Mouse (Mus musculus) T-helper 2 cell (primary cell): Measurements from ENCODE around the gene Helz2.

Source experiments
- in situ Hi-C: fragments of 300-600 bp; cut with MboI, MseI; formaldehyde crosslinking; loops from one replicate; pipeline ENCODE4 v1.15.1; 2025; ENCODE audit warnings: high pct_unique_total_duplicates

Gene Helz2

DNA sequence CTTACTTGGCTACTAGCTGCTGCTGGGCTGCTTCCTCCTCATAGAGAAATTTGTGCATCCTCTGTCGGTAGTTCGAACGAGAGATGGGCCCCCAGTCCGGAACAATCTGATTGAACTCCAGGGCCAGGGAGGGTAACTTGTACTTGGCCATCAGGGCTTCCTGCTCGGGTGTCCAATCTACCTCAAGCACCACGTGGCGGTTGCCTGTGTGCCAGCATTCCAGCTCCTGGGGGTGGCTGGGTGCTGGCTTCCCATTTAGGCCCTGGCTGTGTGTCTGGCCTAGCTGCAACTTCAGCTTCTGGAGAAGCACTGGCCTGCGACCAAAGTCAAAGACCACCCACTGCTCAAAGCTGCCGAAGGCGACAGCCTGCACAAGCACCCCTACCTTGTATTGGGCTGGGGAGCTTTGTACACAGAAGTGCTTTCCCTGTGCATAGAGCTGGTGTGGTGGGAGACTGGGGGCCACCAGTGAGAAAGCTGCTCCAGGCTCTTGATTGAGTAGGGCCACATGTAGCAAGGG is 3.7 kb downstream of the Helz2 start:
- in situ Hi-C loops, result no loop called here

DNA sequence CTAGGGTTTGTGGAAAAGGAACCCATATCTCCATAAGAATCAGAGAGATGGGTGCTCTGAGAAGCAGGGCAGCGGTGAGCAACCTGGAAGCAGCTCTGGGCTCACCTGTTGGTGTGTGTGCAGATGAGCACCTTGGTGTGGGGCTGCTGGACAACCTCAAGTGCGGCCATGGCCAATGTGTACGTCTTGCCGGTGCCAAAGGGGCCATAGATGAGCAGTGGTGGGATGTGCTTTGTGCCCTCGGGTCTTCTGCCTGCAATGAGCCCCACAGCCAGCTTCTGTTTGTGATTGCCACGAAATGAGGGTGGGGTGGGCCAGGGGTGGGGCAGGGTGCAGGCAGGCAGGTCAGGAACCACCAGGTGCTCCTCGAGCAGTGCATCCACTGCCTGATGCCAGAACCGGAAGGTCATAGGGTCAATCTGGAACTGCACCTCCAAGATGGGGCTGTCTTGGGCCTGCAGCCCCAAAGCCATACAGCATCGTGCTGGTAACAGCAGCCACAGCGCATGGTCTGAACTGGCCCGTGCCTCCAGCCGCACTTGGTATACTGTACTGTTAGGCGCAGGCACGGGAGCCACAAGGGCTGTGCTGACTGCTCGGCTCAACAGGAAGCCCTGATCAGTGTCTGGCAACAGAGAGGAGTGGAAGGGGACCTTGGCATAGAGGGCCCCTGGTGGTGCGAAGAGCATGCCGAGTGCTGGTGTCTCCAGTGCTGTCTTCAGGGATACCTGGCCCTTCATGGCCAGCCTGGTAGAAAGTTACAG is 4.4 kb downstream of the Helz2 start:
- in situ Hi-C loops, result no loop called here

DNA sequence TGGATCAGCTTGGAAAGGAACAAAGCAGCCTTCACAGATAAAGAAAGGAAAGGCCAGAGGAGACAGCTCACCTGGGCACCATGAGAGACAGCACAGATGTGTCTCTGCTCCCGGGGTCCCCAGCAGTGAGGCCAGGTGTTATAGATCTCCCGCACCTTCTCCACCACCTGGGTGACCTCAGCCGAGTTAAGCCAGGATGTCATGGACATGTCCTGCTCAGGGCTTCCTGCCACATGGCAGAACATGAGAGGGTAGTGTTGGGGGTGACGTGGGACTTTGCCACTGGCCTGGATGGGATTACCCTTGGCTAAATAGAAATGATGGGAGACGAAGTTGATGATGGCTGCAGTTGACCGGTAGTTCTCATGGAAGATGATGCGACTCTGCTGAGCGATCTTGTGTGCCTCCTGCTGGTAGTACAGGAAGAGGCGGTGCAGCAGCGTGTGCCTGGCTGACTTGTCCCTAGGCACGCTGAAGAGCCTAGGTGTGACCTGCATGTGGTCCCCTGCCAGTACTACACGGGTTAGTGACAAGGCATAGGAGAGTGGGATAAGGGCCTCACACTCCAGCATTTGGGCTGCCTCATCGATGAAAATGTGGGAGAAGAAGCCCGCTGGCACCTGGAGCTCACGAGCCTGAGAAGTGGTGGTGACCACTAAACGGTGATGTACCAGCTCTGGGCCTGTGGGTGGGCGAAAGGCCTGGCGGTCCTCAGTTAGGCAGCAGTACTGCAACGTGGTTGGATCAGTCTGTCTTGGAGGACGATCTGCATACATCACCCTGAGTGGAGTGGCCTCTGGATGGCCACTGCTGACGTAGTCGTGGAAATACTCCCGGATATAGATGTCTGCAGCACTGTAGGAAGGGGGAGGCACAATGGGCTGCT is 5.9 kb downstream of the Helz2 start:
- in situ Hi-C loops, result no loop called here

DNA sequence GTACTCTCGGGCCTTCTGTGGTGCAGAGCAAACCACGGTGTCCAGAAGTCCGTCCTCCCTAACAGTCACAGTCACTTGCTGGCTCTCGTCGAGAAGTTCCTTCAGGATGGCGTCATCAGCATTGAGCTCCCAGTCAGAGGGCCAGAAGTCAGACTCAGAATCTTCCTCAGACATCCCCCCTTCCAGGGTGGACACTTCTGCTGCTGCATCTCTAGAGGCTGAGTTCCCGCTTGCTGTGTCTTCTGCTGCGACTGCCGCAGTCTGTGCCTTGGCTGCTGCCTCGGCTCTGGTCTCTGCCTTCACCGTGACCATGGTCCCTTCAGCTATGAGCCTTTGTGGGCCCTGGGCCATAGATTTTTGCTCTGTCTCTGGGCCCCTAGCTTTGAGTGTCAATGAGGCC is 7.1 kb downstream of the Helz2 start:
- in situ Hi-C loops, result no loop called here

DNA sequence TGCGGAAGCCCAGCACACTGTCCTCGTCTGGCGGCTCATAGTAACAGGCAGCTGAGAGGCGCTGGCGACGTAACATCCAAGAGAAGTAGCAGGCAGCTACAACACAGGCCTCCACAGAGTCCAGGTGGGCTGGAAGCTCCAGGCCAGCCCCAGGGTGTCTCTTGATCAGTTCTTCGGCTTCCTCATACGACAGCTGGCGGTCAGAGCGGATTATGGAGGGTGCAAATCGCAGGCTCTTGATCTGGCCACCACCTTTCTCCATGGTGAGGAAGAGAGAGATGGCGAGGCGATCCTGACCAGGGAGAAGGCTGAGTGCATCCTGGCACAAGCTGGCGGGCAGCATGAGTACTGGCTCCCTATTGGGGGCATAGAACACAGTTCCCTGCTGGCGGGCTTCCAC is 8.4 kb downstream of the Helz2 start:
- in situ Hi-C loops, result no loop called here

DNA sequence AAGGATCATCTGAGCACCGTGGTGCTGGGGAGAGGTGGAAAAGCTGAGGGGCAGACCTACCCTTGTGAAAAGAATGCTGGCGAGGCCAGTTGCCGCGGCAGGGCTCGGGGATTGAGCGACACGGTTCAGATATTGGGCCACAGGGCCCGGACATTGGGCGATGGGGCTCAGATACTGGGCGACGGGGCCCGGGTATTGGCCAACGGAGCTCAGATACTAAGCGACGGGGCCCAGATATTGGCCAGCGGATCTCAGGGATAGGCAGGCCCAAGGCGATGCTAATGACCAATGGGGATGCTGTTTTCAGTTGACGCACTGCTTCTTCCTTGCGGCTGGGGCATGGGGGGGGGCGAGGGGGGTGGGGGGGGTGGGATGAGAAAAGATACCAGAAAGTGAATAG is 10.7 kb downstream of the Helz2 start:
- in situ Hi-C loops, result no loop called here

DNA sequence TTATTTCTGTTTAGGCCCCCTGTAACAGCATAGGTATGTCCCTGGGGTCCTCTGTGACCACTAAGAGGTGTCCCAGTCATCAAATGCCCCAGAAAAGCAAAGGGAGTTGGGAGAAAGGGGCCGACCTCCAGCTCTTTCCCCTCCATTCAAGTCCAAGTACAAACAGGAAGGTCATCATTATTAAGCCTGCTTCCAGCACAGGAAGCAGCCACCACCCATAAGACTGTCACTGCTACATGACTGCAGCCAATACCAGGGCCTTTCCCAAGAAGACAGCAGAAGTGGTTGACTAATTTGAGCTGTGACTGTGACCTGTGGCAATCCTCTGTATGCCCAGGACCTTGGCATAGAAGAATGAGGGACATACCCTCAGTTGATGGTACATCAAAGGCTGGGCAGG is 13.5 kb downstream of the Helz2 start:
- in situ Hi-C loops, result no loop called here

DNA sequence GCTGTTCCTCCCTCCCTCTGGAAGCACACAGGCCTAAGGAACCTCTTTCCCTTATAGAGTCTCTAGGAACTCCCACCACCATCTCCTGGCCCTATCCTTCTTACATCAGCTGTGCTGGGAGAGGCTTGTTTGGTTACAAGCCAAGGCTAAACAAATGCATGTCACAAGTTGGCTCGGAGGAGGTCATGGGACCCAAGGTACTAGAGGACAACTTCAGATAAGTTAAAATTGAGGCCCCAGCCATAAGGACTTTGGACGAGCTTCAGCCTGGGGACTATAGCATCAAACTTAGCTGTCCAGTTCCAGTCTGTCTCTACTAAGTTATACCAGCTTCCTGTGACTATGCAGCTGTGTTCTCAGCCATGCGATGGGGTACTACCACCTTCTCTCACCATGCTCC is 14.7 kb downstream of the Helz2 start:
- in situ Hi-C loops, result no loop called here

DNA sequence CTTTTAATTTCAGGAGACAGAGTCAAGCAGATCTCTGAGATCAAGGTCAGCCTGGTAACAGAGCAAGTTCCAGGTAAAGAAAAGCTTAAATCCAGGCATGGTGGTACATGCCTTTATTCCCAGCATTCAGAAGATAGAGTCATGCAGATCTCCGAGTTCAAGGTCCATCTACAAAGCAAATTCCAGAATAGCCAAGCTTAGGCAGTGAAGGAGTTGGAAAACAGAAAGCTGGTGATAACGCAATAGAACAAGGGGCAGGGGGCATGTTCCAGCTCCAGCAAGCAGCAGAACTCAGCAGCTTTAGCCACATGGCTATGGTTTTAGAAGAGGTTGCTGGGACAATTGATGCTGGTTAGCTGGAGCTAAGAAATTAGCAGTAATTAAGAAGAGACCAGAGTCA is 16.8 kb downstream of the Helz2 start:
- in situ Hi-C loops, result no loop called here

DNA sequence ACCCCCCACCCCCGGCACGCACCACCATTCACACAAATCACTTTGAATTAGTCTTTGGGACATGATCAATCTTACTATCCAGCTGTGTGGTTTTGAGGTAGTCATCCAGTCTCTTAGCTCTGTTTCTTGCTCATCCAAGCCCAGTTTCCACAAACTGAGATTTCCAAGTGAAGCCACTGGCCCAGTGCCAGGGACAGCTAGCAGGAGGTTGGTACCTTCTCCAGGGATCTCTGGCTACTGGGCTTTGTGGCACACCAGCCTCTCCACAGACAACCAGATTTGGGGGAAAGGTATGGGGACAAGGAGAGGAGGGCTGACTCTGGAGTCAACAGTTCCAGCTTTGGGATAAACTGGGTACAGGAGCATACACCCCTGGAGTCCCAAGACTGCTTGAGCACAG is 21.5 kb downstream of the Helz2 start:
- in situ Hi-C loops, result no loop called here

DNA sequence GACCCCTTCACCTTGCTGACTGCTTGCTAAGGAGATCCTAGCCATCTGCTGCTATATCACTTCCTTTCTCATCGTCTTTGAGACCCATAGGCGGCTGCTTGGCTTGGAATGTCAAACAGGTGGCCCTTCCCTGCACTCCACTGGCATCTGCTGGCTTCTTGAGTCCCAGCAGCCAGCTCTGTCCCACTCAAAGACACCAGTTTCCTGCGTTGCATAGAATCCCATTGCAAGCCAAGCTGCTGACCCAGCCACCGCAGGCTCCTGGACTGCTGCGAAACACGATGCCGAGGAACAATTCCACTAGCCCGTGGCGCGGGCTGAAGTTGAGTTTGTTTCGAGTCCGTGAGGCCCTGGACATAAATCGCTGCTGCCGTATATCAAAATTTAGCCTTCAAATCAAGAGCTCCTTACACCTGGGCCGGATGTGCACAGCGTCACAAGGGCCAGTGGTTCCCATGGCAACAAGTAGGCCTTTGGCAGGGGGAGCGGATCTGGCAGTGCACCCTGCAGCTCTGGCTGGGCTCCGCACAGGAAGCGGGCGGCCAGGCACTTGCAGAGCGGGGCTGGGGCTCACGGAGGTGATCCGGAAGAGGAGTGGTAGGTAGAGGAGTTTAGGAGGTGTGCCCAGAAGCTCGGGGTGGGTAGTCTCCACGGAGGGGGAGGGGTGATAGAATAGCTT is 22.1 kb downstream of the Helz2 start, which contains the start of gene Fndc11:
Fndc11 (plus strand) TSS at position 476 of the 679 bp plus-strand sequence.
- in situ Hi-C loops, result no loop called here

DNA sequence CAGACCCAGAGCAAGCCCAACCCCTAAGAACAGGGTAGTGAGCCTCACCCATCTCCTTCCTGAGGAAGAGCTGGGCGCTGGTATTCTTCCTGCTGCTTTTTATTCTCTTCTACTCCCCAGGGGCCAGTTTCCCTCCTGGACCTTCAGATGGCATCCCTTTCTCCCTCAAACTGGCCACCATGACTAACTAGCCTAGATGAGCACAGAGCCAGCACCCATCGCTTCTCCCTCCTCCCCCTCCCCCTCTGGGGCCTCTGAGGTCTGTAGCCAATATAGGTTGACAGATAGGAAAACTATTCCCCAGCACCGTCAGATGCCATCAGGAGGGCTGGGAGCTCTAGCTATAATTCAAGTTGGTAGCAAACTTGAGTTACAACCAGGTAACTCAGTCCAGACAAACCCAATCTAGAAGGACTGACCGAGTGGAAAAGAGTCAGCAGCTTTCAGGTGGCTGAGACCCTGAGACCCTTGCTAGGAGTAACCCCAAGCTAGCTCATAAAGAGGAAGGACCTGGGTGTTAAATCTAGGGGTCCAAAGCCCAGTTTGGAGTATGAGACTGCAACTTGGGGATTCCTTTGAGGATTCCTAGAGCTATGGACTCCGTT is 22.8 kb downstream of the Helz2 start:
- in situ Hi-C loops, result no loop called here

DNA sequence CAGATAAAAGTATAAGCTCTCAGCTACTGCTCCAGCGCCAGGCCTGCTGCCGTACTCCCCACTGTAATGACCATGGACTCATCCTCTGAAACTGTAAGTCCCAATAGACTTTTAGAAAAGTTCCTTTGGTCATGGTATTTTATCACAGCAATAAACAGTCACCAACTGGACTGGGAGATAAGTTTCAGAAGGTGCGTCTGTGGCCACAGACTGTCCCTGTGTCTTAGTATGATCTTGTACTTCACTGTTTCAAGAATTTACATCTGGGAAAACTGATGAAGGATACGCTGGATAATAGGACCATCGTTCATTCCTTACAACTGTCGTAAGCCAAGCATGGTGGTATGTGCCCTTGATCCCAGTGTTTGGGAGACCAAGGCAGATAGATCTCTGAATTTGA is 25.8 kb downstream of the Helz2 start:
- in situ Hi-C loops, result no loop called here

DNA sequence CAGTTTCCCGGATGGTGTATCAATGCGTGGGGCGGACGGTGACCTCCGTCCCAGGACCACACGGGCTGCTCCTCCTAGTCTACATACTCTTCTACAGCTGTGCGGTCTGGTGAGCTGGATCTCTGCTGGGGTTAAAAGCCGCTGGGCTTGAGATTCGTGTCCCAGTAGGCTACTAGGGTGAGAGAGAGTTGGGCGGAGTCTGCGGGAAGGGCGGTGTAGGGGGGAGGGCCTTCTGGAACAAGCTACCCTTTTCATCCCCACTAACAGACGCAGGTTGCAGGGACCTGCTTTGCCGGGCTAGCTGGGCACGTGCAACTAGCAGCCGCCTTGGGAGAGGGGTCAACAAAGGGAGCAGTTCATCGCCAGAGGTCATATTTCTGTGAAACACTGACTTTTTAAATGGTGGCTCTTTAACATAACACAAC is 28.8 kb downstream of the Helz2 start, which contains the start of gene Srms:
Srms (minus strand) TSS at position 165 of the 425 bp plus-strand sequence.
- in situ Hi-C loops, result no loop called here

DNA sequence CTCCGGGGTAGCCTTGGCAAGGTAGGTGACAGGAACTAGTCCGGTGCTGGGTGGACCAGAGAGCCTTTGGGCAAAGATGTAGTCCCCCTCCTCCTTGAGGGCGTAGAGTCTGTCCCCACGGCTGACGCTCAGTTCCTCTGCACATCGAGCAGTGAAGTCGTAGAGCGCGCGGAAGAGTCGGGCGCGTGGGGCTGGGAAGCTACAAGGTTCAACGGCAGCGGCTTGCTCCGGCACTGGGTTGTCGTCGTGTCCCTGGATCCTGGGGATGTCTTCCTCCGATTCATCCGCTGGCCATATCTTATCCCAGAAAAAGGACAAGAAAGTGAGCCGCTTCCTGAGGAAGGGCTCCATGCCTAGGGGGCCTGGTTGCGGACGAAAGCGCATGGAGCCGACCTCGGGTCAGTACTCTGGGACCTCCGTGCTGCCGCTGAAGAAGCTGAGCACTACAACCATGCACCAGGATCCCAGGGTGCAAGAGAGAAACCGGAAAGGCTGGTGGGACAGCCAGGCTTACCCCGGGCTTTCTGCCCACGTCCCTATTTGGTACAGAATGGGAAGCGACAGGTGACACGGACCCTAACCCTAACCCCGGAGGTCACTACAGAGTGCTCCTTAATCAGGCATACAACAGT is 29.3 kb downstream of the Helz2 start:
- in situ Hi-C loops, result no loop called here

DNA sequence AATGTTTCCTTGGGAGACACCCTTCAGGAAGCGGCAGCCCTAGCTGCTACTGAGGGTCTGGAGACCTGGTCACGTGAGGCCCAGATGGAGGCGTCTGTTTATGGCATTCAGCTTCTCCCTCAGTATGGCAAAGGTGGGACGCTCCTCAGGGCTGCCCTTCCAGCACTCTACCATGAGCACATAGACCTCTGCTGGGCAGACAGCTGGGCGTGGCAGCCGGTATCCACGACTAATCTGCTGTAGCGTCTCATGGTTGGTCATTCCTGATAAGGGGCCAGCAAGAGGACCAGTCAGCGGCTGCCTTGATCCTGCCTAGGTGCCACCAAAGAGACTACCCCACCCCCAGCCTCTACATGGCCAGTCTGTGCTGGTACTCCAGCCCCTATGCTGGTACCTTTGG is 35.7 kb downstream of the Helz2 start:
- in situ Hi-C loops, result no loop called here

DNA sequence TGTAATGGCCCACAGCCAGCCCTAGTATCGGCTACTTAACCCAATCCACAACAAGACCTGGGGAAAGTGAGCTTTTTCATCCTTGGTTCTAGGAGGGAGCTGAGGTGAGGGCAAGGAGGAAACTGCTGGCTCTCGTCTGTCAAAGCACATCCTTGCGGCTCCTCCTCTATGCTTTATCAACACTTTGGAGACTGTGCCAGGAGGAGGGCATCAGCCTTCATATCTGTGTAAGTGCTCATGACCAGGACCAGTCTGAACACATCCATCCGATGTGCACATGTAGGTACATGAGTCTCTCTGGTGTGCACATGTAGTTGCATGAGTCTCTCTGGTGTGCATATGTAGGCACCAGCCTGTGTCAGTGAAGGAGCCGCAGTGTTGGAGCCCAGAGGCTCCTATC is 36.1 kb downstream of the Helz2 start:
- in situ Hi-C loops, result no loop called here

DNA sequence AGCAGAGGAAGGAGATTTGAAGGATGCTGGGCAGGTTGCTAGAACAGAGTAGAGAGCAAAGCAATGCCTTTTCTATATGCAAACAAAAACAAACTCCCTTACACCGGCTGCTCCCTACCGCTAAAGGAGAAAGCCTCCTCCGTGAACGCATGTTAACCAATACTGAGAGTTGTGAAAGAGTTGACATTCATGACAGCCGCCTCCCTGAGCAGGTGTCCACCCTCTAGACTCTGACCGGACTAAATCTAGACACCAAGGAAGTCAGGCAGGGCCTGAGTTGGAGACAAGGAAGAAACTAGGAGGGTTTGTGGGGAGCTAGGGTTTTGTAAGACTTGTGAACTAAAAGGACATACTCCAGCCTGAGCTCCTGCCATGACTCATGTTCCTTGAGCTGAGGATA is 38.9 kb downstream of the Helz2 start:
- in situ Hi-C loops, result no loop called here

DNA sequence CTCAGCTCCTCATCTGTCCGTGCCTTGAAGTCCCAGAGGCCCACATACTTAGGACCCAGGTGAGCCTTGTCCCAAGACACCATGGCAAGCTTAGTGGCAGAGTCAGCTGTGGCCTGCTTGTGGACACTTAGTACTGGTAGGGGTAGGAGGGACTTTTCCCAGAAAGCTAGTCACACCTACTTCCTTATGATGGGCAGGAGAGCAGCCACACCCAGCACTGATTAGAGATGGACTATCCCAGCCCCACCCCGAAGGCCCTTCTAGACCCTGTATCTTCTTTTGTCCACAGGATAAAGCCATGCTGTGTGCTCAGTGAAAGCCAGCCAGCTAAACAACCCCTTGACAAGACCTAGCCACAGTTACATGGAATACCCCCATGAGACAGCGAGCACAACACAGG is 39.4 kb downstream of the Helz2 start, which contains the start of gene Ptk6:
Ptk6 (minus strand) TSS at position 368 of the 400 bp plus-strand sequence.
- in situ Hi-C loops, result no loop called here

DNA sequence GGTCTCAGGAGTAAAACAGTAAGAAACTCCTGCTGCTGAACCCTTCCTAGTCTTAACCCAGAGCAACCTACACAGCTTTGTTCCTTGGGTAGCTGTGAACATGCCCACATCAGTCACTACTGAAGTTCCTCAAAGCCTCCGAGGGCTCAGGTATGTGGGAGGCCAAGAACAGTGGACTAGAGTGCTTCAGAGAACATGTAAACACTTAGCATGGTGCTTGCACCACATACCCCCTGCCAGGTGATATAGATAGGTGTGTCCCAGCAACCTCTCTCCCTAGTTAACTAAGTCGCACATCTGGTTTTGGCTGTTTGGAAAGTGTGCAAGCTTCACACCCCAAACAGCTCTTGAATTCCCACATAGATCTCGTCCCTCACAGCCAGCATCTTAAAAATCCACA is 40.2 kb downstream of the Helz2 start:
- in situ Hi-C loops, result no loop called here
